Mouse (Mus musculus) spleen, adult 2 months (tissue): ENCODE results near the gene Wwox. TPM values are rescaled to one million over a fixed set of nuclear protein-coding genes. Genes with fewer than 3 reads are reported as not detected.

ENCODE experiments used
- DNase-seq, 2 experiments: peaks; one replicate each; pipeline versions ENCODE4 v3.0.0 to v3.0.0-alpha.2; 2012 to 2021; ENCODE audit warnings: low spot score in 2 of 2, low read depth in 1 of 2
- H3K27ac ChIP-seq: fragments of 200-500 bp; 2 replicates; pipeline ENCODE4 v1.5.1; 2012; ENCODE audit warnings: low read length, inconsistent platforms; ENCODE audit not compliant: insufficient read depth
- H3K27me3 ChIP-seq: fragments of 200-500 bp; 2 replicates; pipeline ENCODE4 v1.6.1; 2012; ENCODE audit warnings: mild to moderate bottlenecking, moderate library complexity, low read length, inconsistent platforms; ENCODE audit not compliant: control insufficient read depth, insufficient read depth
- H3K36me3 ChIP-seq: fragments of 200-500 bp; 2 replicates; pipeline ENCODE4 v1.6.1; 2012; ENCODE audit warnings: mild to moderate bottlenecking, low read length, inconsistent platforms; ENCODE audit not compliant: control insufficient read depth, insufficient read depth
- H3K4me1 ChIP-seq: fragments of 200-500 bp; 2 replicates; pipeline ENCODE4 v1.6.1; 2011; ENCODE audit warnings: inconsistent platforms; ENCODE audit not compliant: control insufficient read depth, insufficient read depth, insufficient read length
- H3K4me3 ChIP-seq: fragments of 200-500 bp; 2 replicates; pipeline ENCODE4 v1.5.1; 2011; ENCODE audit warnings: mild to moderate bottlenecking, inconsistent platforms; ENCODE audit not compliant: insufficient read depth, insufficient read length; ENCODE audit errors: extremely low read depth
- CTCF ChIP-seq: fragments of 200-500 bp; IDR thresholded peaks from 2 replicates; pipeline ENCODE4 v1.5.1; 2011; ENCODE audit warnings: mild to moderate bottlenecking, inconsistent platforms; ENCODE audit not compliant: insufficient read depth, insufficient read length, insufficient replicate concordance; ENCODE audit errors: extremely low read depth
- POLR2A ChIP-seq: fragments of 200-500 bp; IDR thresholded peaks from 2 replicates; pipeline ENCODE4 v1.6.1; 2011; ENCODE audit warnings: low read depth, low read length, inconsistent platforms
- WGBS: fragments of 180-500 bp; shearing (Covaris S2); methylation state at CpG from one replicate; pipeline ENCODE4 v1.1.7; 2018; 5-methylcytosine and 5-hydroxymethylcytosine counted together
- polyA plus RNA-seq: library from polyadenylated mRNA; depleted of rRNA; stranded (reverse); fragments of >200 nt; gene quantifications from 2 replicates; pipeline ENCODE4 v1.2.3, GENCODE M21; 2012

Gene Wwox
- polyA plus RNA-seq, 1 experiment = 3.8 TPM

GRCm38 (mm10) chr8:115136888-115137287, 697.4 kb downstream of the Wwox start:
- Histone ChIP-seq H3K27me3 (no peaks in the 10 kb centered on the region), H3K4me3 (no peak overlapping the region), H3K4me1 (no peaks in the 10 kb centered on the region), H3K27ac (no peak overlapping the region), H3K36me3 (no peaks in the 10 kb centered on the region)
- TF ChIP-seq POLR2A = no peak
- TF ChIP-seq CTCF = no peak
- 78% methylated on average over 10 of the region's 10 CpGs for WGBS
- no peak for DNase-seq

- Histone ChIP-seq H3K4me1 (no peaks in the 10 kb centered on the region), H3K27ac (no peak overlapping the region), H3K4me3 (no peak overlapping the region), H3K36me3 (no peaks in the 10 kb centered on the region), H3K27me3 (no peaks in the 10 kb centered on the region)
- TF ChIP-seq POLR2A (no peak), CTCF (no peak)
- no peak for DNase-seq
- 91% methylated on average over 8 of the region's 8 CpGs for WGBS
These were observed 702.2 kb downstream of the Wwox start for GRCm38 (mm10) chr8:115141614-115142013.

- H3K27ac ChIP-seq = no peak overlapping the region
- H3K4me1 ChIP-seq = no peaks in the 10 kb centered on the region
- DNase-seq = no peak
- no peaks in the 10 kb centered on the region for H3K27me3 ChIP-seq
- WGBS = 81% methylated on average over 9 of the region's 9 CpGs
- TF ChIP-seq CTCF = no peak
- TF ChIP-seq POLR2A = no peak
- H3K4me3 ChIP-seq = no peak overlapping the region
- no peaks in the 10 kb centered on the region for H3K36me3 ChIP-seq
These were observed 704.3 kb downstream of the Wwox start for GRCm38 (mm10) chr8:115143530-115144320.

GRCm38 (mm10) chr8:115147006-115147405, 707.6 kb downstream of the Wwox start:
- no peak overlapping the region for H3K27ac ChIP-seq
- 86% methylated on average over 9 of the region's 9 CpGs for WGBS
- DNase-seq = no peak
- H3K4me1 ChIP-seq = no peaks in the 10 kb centered on the region
- no peaks in the 10 kb centered on the region for H3K27me3 ChIP-seq
- H3K4me3 ChIP-seq = no peak overlapping the region
- H3K36me3 ChIP-seq = no peaks in the 10 kb centered on the region
- TF ChIP-seq CTCF (no peak), POLR2A (no peak)

- no peaks in the 10 kb centered on the region for H3K4me1 ChIP-seq
These were observed 711.1 kb downstream of the Wwox start for GRCm38 (mm10) chr8:115150446-115151109.

GRCm38 (mm10) chr8:115151416-115151815, 712.0 kb downstream of the Wwox start:
- H3K4me1 ChIP-seq = no peaks in the 10 kb centered on the region
- no peaks in the 10 kb centered on the region for H3K36me3 ChIP-seq
- H3K27ac ChIP-seq = no peak overlapping the region
- no peak for DNase-seq
- TF ChIP-seq POLR2A (no peak), CTCF (no peak)
- no peaks in the 10 kb centered on the region for H3K27me3 ChIP-seq
- WGBS = 58% methylated on average over 6 of the region's 6 CpGs
- H3K4me3 ChIP-seq = no peak overlapping the region

More at GRCm38 (mm10) chr8:115150446-115151109, 711.1 kb downstream of the Wwox start:
- Histone ChIP-seq H3K36me3 (no peaks in the 10 kb centered on the region), H3K27ac (no peak overlapping the region), H3K4me3 (no peak overlapping the region), H3K27me3 (no peaks in the 10 kb centered on the region)
- 90% methylated on average over 24 of the region's 24 CpGs for WGBS
- DNase-seq = no peak
- TF ChIP-seq CTCF = no peak
- no peak for TF ChIP-seq POLR2A

GRCm38 (mm10) chr8:115154096-115154495, 714.6 kb downstream of the Wwox start:
- H3K4me1 ChIP-seq = no peaks in the 10 kb centered on the region
- no peak for TF ChIP-seq POLR2A
- no peak for TF ChIP-seq CTCF
- no peaks in the 10 kb centered on the region for H3K36me3 ChIP-seq
- H3K4me3 ChIP-seq = no peak overlapping the region
- WGBS = 90% methylated on average over 10 of the region's 10 CpGs
- DNase-seq = no peak
- peaks cover under 1% of the 10 kb centered on the region; the same call in 1 of the 2 replicates for H3K27me3 ChIP-seq
- no peak overlapping the region for H3K27ac ChIP-seq
